Mouse (Mus musculus) liver, embryonic 12.5 days (tissue): ENCODE measurements around the gene St6gal1. TPM values are rescaled to one million over a fixed set of nuclear protein-coding genes. Genes with fewer than 3 reads are reported as not detected.

Experiments used
- ATAC-seq: fragments of 200-750 bp; cut with Nextera tagmentation; 2 replicates; pipeline ENCODE4 v1.8.0; 2017; ENCODE audit warnings: moderate number of reproducible peaks, mild to moderate bottlenecking, moderate library complexity
- H3K27ac ChIP-seq: fragments of 300-500 bp; sonication (generic); 2 replicates; pipeline ENCODE4 v1.5.1; 2016; ENCODE audit warnings: mild to moderate bottlenecking
- H3K27me3 ChIP-seq: fragments of 300-500 bp; sonication (generic); replicated peaks from 2 replicates; pipeline ENCODE4 v1.6.1; 2016; ENCODE audit warnings: mild to moderate bottlenecking, moderate library complexity
- H3K36me3 ChIP-seq: fragments of 300-500 bp; sonication (generic); 2 replicates; pipeline ENCODE4 v1.6.1; 2016; ENCODE audit warnings: mild to moderate bottlenecking, moderate library complexity
- H3K4me1 ChIP-seq: fragments of 300-500 bp; sonication (generic); 2 replicates; pipeline ENCODE4 v1.6.1; 2016
- H3K4me2 ChIP-seq: fragments of 300-500 bp; sonication (generic); 2 replicates; pipeline ENCODE4 v1.6.1; 2016; ENCODE audit warnings: mild to moderate bottlenecking, moderate library complexity
- H3K4me3 ChIP-seq: fragments of 300-500 bp; sonication (generic); 2 replicates; pipeline ENCODE4 v1.5.1; 2016; ENCODE audit warnings: mild to moderate bottlenecking, moderate library complexity
- H3K9ac ChIP-seq: fragments of 300-500 bp; sonication (generic); 2 replicates; pipeline ENCODE4 v1.6.1; 2016; ENCODE audit warnings: mild to moderate bottlenecking, moderate library complexity
- H3K9me3 ChIP-seq: fragments of 300-500 bp; sonication (generic); replicated peaks from 2 replicates; pipeline ENCODE4 v1.6.1; 2016; ENCODE audit warnings: mild to moderate bottlenecking, moderate library complexity
- WGBS: fragments of 180-500 bp; shearing (Covaris S2); methylation state at CpG from one replicate; pipeline ENCODE4 v1.1.7; 2016; ENCODE audit not compliant: insufficient replicate concordance; 5-methylcytosine and 5-hydroxymethylcytosine counted together
- polyA plus RNA-seq: library from polyadenylated mRNA; unstranded; fragments of >200 nt; fragmentation: Nextera tagmentation; extraction: Ambion mirVana; gene quantifications from 2 replicates; pipeline ENCODE4 v1.2.1, GENCODE M21; 2016

Gene St6gal1
- polyA plus RNA-seq, 1 experiment from 2014 or later: 7.5 TPM

GRCm38 (mm10) chr16:23332686-23333085, 108.1 kb downstream of the St6gal1 start:
- Histone ChIP-seq H3K4me3 (no peak overlapping the region), H3K9ac (no peak overlapping the region), H3K4me2 (no peak overlapping the region), H3K9me3 (no peaks in the 10 kb centered on the region), H3K4me1 (peaks cover 9% of the 10 kb centered on the region), H3K27ac (no peak overlapping the region), H3K27me3 (no peaks in the 10 kb centered on the region), H3K36me3 (peaks cover 4% of the 10 kb centered on the region; the same call in 1 of the 2 replicates)
- no peak for ATAC-seq
- 58% methylated on average over 6 of the region's 6 CpGs for WGBS

- peaks cover 9% of the 10 kb centered on the region for H3K4me1 ChIP-seq
- no peak for ATAC-seq
- H3K36me3 ChIP-seq: peaks cover 4% of the 10 kb centered on the region; the same call in 1 of the 2 replicates
- H3K27me3 ChIP-seq: no peaks in the 10 kb centered on the region
- H3K4me2 ChIP-seq: no peak overlapping the region
- no peak overlapping the region for H3K9ac ChIP-seq
- H3K4me3 ChIP-seq: no peak overlapping the region
- H3K27ac ChIP-seq: no peak overlapping the region
- no peaks in the 10 kb centered on the region for H3K9me3 ChIP-seq
- WGBS: 51% methylated on average over 6 of the region's 6 CpGs
Observed at GRCm38 (mm10) chr16:23333875-23334551, 109.5 kb downstream of the St6gal1 start.

GRCm38 (mm10) chr16:23337317-23337716, 112.8 kb downstream of the St6gal1 start:
- Histone ChIP-seq H3K4me1 (peaks cover 9% of the 10 kb centered on the region), H3K9me3 (0 out of 2 replicates have a peak, but pooled peaks cover 5% of the 10 kb centered on the region), H3K27me3 (no peaks in the 10 kb centered on the region), H3K4me2 (no peak overlapping the region), H3K4me3 (no peak overlapping the region), H3K36me3 (peaks cover 15% of the 10 kb centered on the region), H3K9ac (no peak overlapping the region), H3K27ac (no peak overlapping the region)
- 38% methylated on average over 4 of the region's 4 CpGs for WGBS
- ATAC-seq: no peak

- no peak for ATAC-seq
- WGBS: 72% methylated on average over 2 of the region's 2 CpGs
Observed at GRCm38 (mm10) chr16:23341254-23341653, 116.7 kb downstream of the St6gal1 start.

GRCm38 (mm10) chr16:23350802-23351201, 126.3 kb downstream of the St6gal1 start:
- WGBS: 46% methylated on average over 2 of the region's 2 CpGs
- no peaks in the 10 kb centered on the region for H3K27me3 ChIP-seq

More at GRCm38 (mm10) chr16:23341254-23341653, 116.7 kb downstream of the St6gal1 start:
- no peak overlapping the region for H3K4me2 ChIP-seq
- H3K9ac ChIP-seq: no peak overlapping the region
- H3K27me3 ChIP-seq: no peaks in the 10 kb centered on the region
- H3K4me3 ChIP-seq: no peak overlapping the region
- H3K4me1 ChIP-seq: peaks cover 1% of the 10 kb centered on the region; the same call in 1 of the 2 replicates
- H3K36me3 ChIP-seq: peaks cover 22% of the 10 kb centered on the region
- H3K9me3 ChIP-seq: 0 out of 2 replicates have a peak, but pooled peaks cover 5% of the 10 kb centered on the region
- H3K27ac ChIP-seq: no peak overlapping the region

GRCm38 (mm10) chr16:23361031-23361430, 136.5 kb downstream of the St6gal1 start:
- no peak overlapping the region for H3K9ac ChIP-seq
- H3K27me3 ChIP-seq: no peaks in the 10 kb centered on the region
- H3K4me2 ChIP-seq: no peak overlapping the region
- no peaks in the 10 kb centered on the region for H3K9me3 ChIP-seq
- no peak overlapping the region for H3K4me3 ChIP-seq
- WGBS: 67% methylated on average over 4 of the region's 4 CpGs
- H3K36me3 ChIP-seq: peaks cover 19% of the 10 kb centered on the region; the same call in 1 of the 2 replicates
- no peak overlapping the region for H3K27ac ChIP-seq
- ATAC-seq: no peak
- H3K4me1 ChIP-seq: no peaks in the 10 kb centered on the region

More at GRCm38 (mm10) chr16:23350802-23351201, 126.3 kb downstream of the St6gal1 start:
- H3K9me3 ChIP-seq: no peaks in the 10 kb centered on the region
- no peak overlapping the region for H3K4me2 ChIP-seq
- no peak for ATAC-seq
- H3K4me3 ChIP-seq: no peak overlapping the region
- 0 out of 2 replicates have a peak, but pooled peaks cover 3% of the 10 kb centered on the region for H3K36me3 ChIP-seq
- no peak overlapping the region for H3K9ac ChIP-seq
- no peaks in the 10 kb centered on the region for H3K4me1 ChIP-seq
- H3K27ac ChIP-seq: no peak overlapping the region

- Histone ChIP-seq H3K4me1 (no peaks in the 10 kb centered on the region), H3K27ac (no peak overlapping the region), H3K9me3 (no peaks in the 10 kb centered on the region), H3K27me3 (no peaks in the 10 kb centered on the region), H3K4me2 (no peak overlapping the region), H3K36me3 (peaks cover 18% of the 10 kb centered on the region; the same call in 1 of the 2 replicates), H3K9ac (no peak overlapping the region), H3K4me3 (no peak overlapping the region)
- 60% methylated on average over 3 of the region's 3 CpGs for WGBS
- ATAC-seq: no peak
Observed at GRCm38 (mm10) chr16:23361434-23361970, 137.0 kb downstream of the St6gal1 start.

- Histone ChIP-seq H3K4me1 (no peaks in the 10 kb centered on the region), H3K27ac (no peak overlapping the region), H3K4me2 (no peak overlapping the region), H3K9ac (no peak overlapping the region), H3K27me3 (no peaks in the 10 kb centered on the region), H3K36me3 (0 out of 2 replicates have a peak, but pooled peaks cover 4% of the 10 kb centered on the region), H3K4me3 (no peak overlapping the region), H3K9me3 (no peaks in the 10 kb centered on the region)
- 43% methylated on average over 2 of the region's 2 CpGs for WGBS
- no peak for ATAC-seq
Observed at GRCm38 (mm10) chr16:23364328-23364990, 139.9 kb downstream of the St6gal1 start.

GRCm38 (mm10) chr16:23369124-23369523, 144.6 kb downstream of the St6gal1 start:
- no peak for ATAC-seq
- Histone ChIP-seq H3K9me3 (no peaks in the 10 kb centered on the region), H3K9ac (no peak overlapping the region), H3K27ac (no peak overlapping the region), H3K4me2 (no peak overlapping the region), H3K27me3 (no peaks in the 10 kb centered on the region), H3K36me3 (no peaks in the 10 kb centered on the region), H3K4me3 (no peak overlapping the region), H3K4me1 (no peaks in the 10 kb centered on the region)
- 29% methylated on average over 3 of the region's 3 CpGs for WGBS

- H3K4me2 ChIP-seq: no peak overlapping the region
- no peak for ATAC-seq
- H3K9me3 ChIP-seq: no peaks in the 10 kb centered on the region
- H3K27ac ChIP-seq: no peak overlapping the region
- H3K36me3 ChIP-seq: no peaks in the 10 kb centered on the region
- no peaks in the 10 kb centered on the region for H3K27me3 ChIP-seq
- no peak overlapping the region for H3K4me3 ChIP-seq
- H3K9ac ChIP-seq: no peak overlapping the region
- H3K4me1 ChIP-seq: no peaks in the 10 kb centered on the region
- WGBS: 70% methylated on average over 7 of the region's 7 CpGs
Observed at GRCm38 (mm10) chr16:23370724-23371123, 146.2 kb downstream of the St6gal1 start.

GRCm38 (mm10) chr16:23372340-23372739, 147.8 kb downstream of the St6gal1 start:
- 49% methylated on average over 2 of the region's 2 CpGs for WGBS
- no peaks in the 10 kb centered on the region for H3K36me3 ChIP-seq
- H3K4me1 ChIP-seq: no peaks in the 10 kb centered on the region
- no peak overlapping the region for H3K4me3 ChIP-seq
- ATAC-seq: no peak
- H3K27ac ChIP-seq: no peak overlapping the region
- no peaks in the 10 kb centered on the region for H3K9me3 ChIP-seq
- H3K4me2 ChIP-seq: no peak overlapping the region
- no peak overlapping the region for H3K9ac ChIP-seq
- H3K27me3 ChIP-seq: no peaks in the 10 kb centered on the region

- no peak for ATAC-seq
- Histone ChIP-seq H3K9ac (no peak overlapping the region), H3K9me3 (no peaks in the 10 kb centered on the region), H3K27ac (no peak overlapping the region), H3K4me3 (no peak overlapping the region), H3K36me3 (no peaks in the 10 kb centered on the region), H3K4me1 (no peaks in the 10 kb centered on the region), H3K27me3 (no peaks in the 10 kb centered on the region), H3K4me2 (no peak overlapping the region)
- 67% methylated on average over 4 of the region's 4 CpGs for WGBS
Observed at GRCm38 (mm10) chr16:23374068-23374467, 149.5 kb downstream of the St6gal1 start.
